Comparison of ENCODE assay signal across 16 mouse cellular contexts in genomic region chrX:52694392-52694791, GRCm38 (mm10).
DNase-seq lines count a peak whose midpoint lies in the region; ATAC-seq and TF ChIP-seq lines count a peak whose summit lies in the region.
"Had no signal": no experiment of that assay in that cellular context is flagged by ENCODE, and none has a peak within 500 bp of the region (broad histone marks: within the 10 kb centered on the region; RNA-seq: fewer than 3 reads in every experiment).

No protein-coding gene starts in this region.

- TF ChIP-seq POLR2A in thymus, adult 2 months (IDR thresholded peaks at IDR 0.05; ENCODE audit: control insufficient read depth, extremely low read depth, insufficient read depth, low read length, poor library complexity), result no peak

- peak; percentile 49 for DNase-seq in embryonic facial prominence, embryonic 11.5 days (ENCODE audit: low spot score)
- no peak for DNase-seq in embryonic facial prominence, embryonic 10.5 days (ENCODE audit: low spot score)
- DNase-seq in layer of hippocampus, adult 2 months (ENCODE audit: low spot score in 2 of 2), result no peak
- DNase-seq in layer of hippocampus, postnatal 25 days (ENCODE audit: extremely low spot score in 1 of 2, low spot score in 1 of 2), result no peak
- DNase-seq in 416B (ENCODE audit: low read depth), result peak; percentile 4
- peak; percentile 39 for DNase-seq in embryo, embryonic 10.5 days (ENCODE audit: low spot score)
- DNase-seq in thymus, adult 2 months, result no peak
- no peak for DNase-seq in urinary bladder, postnatal 36 days (ENCODE audit: low spot score in 2 of 2)
- DNase-seq: B cell, adult 2 months; cerebellum, postnatal 14 days; heart, adult 18-20 months; heart, postnatal 4 days; kidney, adult 2 months; lung, adult 18-20 months; thymus, adult 18-20 months had no signal

- no peaks in the 10 kb centered on the region for H3K9me3 ChIP-seq in embryonic facial prominence, embryonic 11.5 days (replicated peaks; ENCODE audit: control insufficient read depth, low read length)
- H3K9me3 ChIP-seq in embryonic facial prominence, embryonic 10.5 days, result no peaks in the 10 kb centered on the region
- H3K9me3 ChIP-seq: midbrain, embryonic 10.5 days had no signal

- H3K4me3 ChIP-seq in embryonic facial prominence, embryonic 11.5 days (ENCODE audit: low read depth, low read length), result no peak overlapping the region
- no peak overlapping the region for H3K4me3 ChIP-seq in embryonic facial prominence, embryonic 10.5 days
- no peak overlapping the region for H3K4me3 ChIP-seq in layer of hippocampus, adult 2 months
- H3K4me3 ChIP-seq in thymus, adult 2 months (ENCODE audit: control insufficient read depth, insufficient read depth, low read length), result no peak overlapping the region
- H3K4me3 ChIP-seq: midbrain, embryonic 10.5 days had no signal

- ATAC-seq in embryonic facial prominence, embryonic 11.5 days (replicated peaks; ENCODE audit: insufficient number of reproducible peaks, low FRiP score, low TSS enrichment, low read depth), result no peak

- 33% methylated on average over 2 of the region's 2 CpGs for WGBS in embryonic facial prominence, embryonic 11.5 days
- 52% methylated on average over 2 of the region's 2 CpGs for WGBS in embryonic facial prominence, embryonic 10.5 days
- 52% methylated on average over 2 of the region's 2 CpGs for WGBS in thymus, adult 2 months

- no peaks in the 10 kb centered on the region for H3K4me1 ChIP-seq in embryonic facial prominence, embryonic 11.5 days (ENCODE audit: control insufficient read depth, insufficient read depth, low read length)
- H3K4me1 ChIP-seq in embryonic facial prominence, embryonic 10.5 days, result no peaks in the 10 kb centered on the region
- no peaks in the 10 kb centered on the region for H3K4me1 ChIP-seq in thymus, adult 2 months (replicated peaks; ENCODE audit: control insufficient read depth, insufficient read depth, low read length)
- H3K4me1 ChIP-seq: midbrain, embryonic 10.5 days had no signal

- peak; percentile 72 for TF ChIP-seq CTCF in layer of hippocampus, adult 2 months (conservative IDR thresholded peaks at IDR 0.05)
- no peak for TF ChIP-seq CTCF in thymus, adult 2 months (IDR thresholded peaks at IDR 0.05; ENCODE audit: borderline replicate concordance, control insufficient read depth, extremely low read depth, insufficient read depth, low read length, poor library complexity)

- no peak overlapping the region for H3K9ac ChIP-seq in embryonic facial prominence, embryonic 11.5 days (replicated peaks; ENCODE audit: low read length)

- no peaks in the 10 kb centered on the region for H3K36me3 ChIP-seq in embryonic facial prominence, embryonic 11.5 days (replicated peaks; ENCODE audit: control insufficient read depth, insufficient read depth, low read depth, low read length)
- H3K36me3 ChIP-seq in embryonic facial prominence, embryonic 10.5 days (replicated peaks), result no peaks in the 10 kb centered on the region
- H3K36me3 ChIP-seq in thymus, adult 2 months (ENCODE audit: control insufficient read depth, insufficient read depth, low read length), result no peaks in the 10 kb centered on the region
- H3K36me3 ChIP-seq: midbrain, embryonic 10.5 days had no signal

- H3K4me2 ChIP-seq in embryonic facial prominence, embryonic 11.5 days (ENCODE audit: low read depth, low read length), result no peak overlapping the region

- no peak overlapping the region for H3K27ac ChIP-seq in embryonic facial prominence, embryonic 11.5 days (replicated peaks; ENCODE audit: low read depth, low read length)
- H3K27ac ChIP-seq in embryonic facial prominence, embryonic 10.5 days (replicated peaks), result no peak overlapping the region
- H3K27ac ChIP-seq in layer of hippocampus, adult 2 months, result no peak overlapping the region
- H3K27ac ChIP-seq in thymus, adult 2 months (ENCODE audit: control insufficient read depth, insufficient read depth, low read length), result no peak overlapping the region
- H3K27ac ChIP-seq: midbrain, embryonic 10.5 days had no signal

- no peaks in the 10 kb centered on the region for H3K27me3 ChIP-seq in embryonic facial prominence, embryonic 11.5 days (ENCODE audit: control insufficient read depth, insufficient read depth, low read length)
- H3K27me3 ChIP-seq in embryonic facial prominence, embryonic 10.5 days (replicated peaks; ENCODE audit: low read depth, poor library complexity, severe bottlenecking), result no peaks in the 10 kb centered on the region
- H3K27me3 ChIP-seq in thymus, adult 2 months (ENCODE audit: control insufficient read depth, insufficient read depth, low read length), result no peaks in the 10 kb centered on the region

Comparison
In these comparisons a context has a peak if more than half of its experiments do, and no peak if none do; other contexts are left out.
1. DNase-seq: peak in embryonic facial prominence, embryonic 11.5 days (single experiment), 416B (single experiment) and embryo, embryonic 10.5 days (single experiment); none in embryonic facial prominence, embryonic 10.5 days (single experiment), layer of hippocampus, adult 2 months (0 of 2), layer of hippocampus, postnatal 25 days (0 of 2), thymus, adult 2 months (single experiment) and urinary bladder, postnatal 36 days (0 of 2).